Mouse (Mus musculus) adrenal gland (tissue): Measurements from ENCODE around the gene Gnat1.

Experiments used
- intact Hi-C: fragments of 180-260 bp; cut with DNase I; formaldehyde crosslinking; loops from one replicate; pipeline ENCODE4 v1.15.1; 2025

Gnat1 gene

DNA sequence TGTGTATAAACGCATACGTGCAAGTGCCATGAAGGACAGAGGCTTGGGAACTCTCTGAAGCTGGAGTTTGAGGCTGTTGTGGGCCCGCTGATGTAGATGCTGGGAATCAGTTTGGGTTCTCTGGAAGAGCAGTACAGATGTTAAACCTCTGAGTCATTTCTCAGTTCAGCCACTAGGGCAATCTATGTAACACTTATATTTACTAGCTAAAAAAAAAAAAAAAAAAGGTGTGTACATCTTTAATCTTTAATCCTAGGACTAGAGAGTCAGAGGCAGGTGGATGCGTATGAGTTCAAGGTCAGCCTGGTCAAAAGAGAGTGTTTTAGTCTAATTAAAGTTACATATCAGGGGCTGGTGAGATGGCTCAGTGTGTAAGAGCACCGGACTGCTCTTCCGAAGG, 32.5 kb downstream of the Gnat1 start:
- intact Hi-C loops, result no loop called here

DNA sequence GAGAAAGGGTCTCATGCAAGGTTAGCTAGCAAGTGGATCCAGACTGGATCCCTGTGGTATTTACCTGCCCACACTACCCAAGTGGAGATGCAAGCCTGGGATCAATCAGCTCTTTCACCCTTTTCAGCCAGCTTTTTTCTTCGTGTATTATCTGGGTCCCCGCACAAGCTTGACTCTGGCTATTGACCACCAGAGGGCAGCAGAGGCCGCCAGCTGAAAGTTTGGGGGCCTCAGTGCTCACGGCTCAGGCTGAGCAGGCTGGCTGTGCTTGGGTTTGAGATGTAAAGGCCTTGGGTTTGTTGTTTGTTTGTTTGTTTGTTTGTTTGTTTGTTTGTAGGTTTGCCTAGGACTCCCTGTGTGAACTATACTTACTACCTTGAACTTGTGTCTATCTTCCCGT, 33.9 kb downstream of the Gnat1 start:
- intact Hi-C loops, result loop anchor here (1.0 kb wide), 2 partner anchors 31 to 43 kb away; no protein-coding TSS in a partner anchor

DNA sequence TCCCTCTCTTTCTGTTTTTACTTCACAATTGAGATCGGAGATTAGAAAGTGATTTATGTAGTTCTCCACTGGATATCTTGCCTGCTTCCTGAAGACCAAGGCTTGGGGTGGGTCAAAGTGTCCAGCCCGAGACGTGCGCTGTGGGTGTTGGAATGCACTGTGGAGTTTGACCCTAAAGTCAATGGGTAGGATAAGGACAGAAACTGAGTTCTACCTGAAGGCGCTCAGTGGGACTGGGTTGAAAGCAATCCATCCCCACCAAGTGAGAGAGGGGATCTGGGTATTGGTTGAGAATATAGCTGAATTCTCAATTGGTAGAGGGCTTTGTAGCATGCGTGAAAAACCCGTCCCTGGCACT, 34.4 kb downstream of the Gnat1 start:
- intact Hi-C loops, result loop anchor here (1.0 kb wide), 2 partner anchors 31 to 43 kb away; no protein-coding TSS in a partner anchor

DNA sequence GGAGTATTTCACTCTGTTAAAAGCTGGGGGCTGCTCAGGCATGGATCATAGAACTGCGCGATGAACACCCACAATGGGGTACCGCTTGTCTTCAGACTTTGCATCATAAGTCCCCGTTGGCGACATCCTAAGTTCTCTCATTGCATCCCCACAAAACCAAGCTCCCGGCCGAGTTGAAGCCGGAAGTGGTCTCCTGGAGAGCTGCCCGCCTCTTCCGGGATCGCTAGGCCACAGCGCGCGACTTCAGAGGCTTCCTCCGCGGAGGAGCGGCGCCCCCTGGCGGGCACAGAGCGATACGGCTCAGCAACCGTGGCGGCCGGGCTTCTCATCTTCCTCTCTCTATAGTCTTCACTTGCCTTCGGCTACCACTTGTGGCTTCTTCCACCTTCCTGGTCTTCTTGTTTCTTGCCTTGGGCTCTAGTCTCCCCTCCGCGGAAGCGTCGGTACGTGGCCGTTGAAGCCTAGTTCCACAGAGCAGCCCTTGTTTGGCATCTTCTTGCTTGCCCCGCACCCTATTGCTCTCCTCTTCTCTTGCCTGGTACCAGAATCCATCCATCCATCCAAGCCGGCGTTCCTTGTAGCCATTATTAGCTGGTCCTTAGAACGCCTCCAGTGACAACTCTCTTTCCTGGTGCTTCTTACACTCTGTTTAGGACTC, 34.9 kb downstream of the Gnat1 start:
- intact Hi-C loops, result loop anchor here (1.0 kb wide), 2 partner anchors 32 to 42 kb away; no protein-coding TSS in a partner anchor

DNA sequence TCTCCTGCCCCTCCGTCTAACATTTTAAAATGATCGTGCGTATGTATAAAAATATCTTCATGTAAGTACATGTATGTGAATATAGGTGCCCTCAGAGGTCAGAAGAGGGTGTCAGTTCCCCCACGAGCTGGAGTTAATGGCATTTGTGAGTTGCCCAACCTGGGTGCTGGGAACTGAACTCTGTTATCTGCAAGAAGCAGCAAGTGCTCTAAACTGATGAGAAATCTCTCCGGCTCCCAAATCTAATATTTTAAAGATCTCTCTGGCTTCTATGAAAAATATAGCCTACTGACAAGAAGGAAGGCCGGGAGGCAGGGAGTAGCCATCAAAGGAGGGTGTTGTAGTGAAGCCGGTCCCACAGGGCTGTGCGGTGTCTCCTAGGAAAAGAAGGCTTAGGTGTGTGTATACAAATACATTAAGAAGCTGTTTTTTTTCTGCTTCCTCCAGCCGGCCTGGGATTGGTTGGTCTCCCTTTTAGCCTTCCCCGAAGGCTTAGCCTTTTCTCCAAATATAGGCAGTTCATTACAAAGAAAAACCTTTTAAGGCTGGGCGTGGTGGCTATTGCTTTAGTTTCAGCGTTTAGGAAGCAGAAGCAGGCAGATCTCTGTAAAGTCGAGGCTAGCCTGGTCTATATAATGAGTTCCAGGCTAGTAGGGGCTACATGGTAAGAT, 35.8 kb downstream of the Gnat1 start:
- intact Hi-C loops, result no loop called here

DNA sequence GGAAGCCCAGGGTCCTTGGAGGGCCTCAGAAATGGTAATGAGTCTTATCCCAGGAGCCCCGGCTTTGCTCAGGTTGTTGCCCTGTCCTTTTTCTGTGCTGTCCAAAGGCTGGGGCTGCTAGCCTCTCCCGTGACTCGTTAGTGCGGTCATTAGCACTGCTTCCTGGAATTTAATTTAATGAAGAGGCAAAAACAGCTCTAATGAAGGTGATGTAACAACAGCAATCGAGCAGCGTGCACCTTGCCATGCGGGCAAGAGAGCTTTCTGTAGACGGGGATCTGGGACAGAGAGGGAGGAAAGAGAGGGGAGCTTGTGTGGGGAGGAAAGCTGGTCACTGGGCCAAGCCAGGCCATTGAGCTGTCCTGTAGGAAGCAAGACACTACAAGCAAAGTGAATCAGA, 37.8 kb downstream of the Gnat1 start:
- intact Hi-C loops, result no loop called here

DNA sequence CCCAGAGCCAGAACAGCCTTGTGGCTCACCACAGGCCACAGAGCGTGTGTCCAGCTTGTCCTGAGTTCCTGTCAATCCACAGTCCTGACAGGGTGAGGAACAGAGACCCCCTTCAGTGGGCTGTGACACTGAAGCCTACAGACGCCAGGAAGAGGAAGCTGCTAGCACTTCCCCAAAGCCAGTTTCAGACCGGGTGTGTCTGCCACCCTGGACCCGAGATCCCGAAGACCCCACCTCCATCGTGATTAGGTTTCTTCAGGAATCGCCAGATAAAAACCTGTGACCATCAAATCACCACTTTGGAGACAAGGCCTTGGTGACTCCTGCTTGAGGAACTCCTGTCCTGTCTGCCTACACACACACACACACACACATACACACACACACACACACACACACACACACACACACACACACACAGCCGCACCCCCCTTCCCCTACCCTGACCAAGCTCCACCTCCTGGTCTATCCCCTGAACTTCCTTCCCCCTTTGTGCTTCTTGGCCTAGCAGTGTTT, 39.2 kb downstream of the Gnat1 start:
- intact Hi-C loops, result no loop called here

DNA sequence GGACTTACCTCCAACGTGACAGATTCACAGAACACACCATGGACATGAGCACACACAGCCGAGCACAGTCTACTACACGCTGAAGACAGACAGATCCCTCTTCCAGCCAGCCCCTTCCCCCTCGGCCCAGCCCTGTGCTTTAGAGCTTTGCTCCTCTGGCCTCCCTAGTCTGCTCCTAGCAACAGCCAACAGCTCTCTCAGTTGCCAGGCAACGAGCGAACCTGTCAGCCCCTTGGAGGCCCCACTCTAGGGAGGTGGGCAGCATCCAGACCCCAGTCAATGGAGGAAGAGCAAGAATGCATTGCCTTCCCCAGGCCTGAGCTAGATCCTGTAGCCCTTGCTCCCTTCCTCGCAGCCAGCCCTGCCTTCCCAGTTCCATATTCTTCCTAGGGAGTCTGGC, 42.4 kb downstream of the Gnat1 start:
- intact Hi-C loops, result no loop called here

DNA sequence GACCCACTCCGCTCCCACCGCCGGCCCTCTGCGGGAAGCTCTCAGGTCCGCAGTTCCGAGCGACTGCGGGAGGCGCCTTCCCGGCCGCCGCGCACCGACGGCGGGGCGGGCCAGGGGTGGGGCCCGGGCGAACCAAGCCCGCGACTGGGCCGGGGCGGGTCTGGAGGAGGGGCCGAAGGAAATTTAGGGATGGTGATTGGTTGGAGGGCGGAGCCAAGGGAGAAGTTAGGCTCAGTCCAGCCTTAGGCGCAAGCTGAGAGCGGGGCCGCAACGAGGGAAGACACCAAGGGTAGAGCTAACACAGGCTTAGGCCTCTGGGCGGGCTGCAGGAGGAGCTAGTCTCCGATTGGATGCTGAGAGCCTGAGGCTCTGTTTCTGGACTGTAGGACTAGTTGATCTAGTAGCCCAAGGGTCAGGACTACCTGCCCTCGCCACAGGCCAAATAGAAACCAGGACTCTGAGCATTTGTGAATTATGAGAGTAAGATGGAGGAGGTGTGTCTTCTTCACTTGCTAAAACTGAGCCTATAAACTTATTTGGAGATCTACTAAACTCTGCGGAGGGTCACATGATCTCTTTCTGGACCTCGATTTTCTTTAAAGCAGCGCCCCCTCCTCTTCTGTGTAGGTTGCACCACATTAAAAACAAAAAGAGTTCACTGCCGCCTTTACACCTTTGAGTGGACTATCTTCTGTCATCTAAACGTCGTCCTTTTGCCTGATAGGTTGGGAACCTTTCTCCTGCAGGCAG, 44.1 kb downstream of the Gnat1 start, which contains the start of gene Gnai2:
TSS of gene Gnai2 (minus strand) at position 89 of the 750 bp plus-strand sequence.
- intact Hi-C loops, result no loop called here

DNA sequence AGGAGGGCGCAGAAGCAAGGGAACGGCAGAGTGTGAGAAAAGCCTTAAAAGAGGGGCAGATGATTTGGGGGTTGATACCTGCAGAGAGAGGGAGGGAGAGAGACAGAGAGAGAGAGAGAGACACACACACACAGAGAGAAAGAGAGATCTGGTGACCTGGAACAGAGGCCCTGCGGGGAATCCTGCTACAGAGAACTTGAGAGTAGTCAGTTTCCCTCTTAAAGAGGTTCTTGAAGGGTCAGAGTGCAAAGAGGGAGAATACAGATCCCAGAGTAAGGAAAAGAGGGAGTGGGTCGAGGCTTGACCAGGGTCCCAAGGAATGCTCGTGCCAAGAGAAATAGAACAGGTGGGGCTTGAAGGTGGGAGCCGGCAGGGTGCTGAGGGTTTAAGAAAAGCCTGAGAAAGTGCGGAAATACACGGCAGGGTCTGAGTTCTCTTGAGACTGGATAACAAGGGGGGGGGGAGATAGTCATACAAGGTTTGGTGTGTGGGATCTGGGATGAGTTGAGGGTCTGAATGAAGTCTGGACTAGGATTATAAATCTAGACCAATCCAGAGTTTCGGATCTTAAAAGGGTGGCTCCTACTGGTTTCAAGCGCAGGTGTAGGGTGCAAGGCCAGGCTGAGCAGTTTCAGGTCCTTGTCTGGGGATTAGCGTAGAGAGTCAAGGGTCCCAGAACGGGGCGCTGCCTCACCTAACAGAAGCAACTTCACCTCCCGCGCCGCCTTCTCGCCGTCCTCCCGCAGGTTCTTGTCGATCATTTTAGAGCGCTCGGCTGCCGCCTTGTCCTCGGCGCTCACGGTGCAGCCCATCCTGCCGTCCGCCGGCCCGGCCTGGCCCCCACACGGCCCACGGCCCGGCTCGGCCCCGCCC, 44.9 kb downstream of the Gnat1 start:
- intact Hi-C loops, result no loop called here

DNA sequence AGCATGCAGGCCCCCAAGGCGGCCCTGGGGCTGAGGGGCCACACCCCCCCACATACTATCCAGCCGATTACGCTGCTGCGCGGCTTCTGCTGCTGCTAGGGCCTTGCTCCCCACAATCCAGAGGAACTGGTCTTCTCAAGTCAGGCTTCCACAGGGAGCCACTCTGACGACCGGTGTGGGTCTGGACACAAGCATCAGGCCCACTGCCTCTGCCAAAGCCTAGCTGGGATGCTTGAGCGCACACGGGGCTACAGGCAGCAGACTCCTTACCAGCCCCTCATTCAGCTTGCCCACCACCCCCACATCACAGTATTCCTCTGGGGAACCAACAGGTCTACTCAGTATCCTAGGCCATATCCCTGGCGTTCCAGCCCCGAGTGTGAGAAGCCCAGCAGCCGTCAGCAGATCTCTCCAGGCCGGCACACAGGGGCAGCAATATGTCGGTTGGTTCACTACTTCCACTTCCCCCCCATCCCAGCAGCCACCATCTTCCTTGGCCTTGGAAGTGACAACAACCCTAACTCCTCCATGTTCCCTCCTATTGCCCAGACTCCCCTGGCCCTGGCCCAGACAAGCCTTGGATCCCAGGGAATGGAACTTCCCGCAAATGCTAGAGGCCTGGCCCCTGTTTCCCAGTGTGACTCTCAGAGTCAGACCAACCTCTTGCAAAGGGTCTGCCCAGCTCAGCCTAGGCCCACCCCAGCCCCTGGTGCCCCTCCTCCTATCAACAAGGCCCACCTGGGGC, 45.7 kb downstream of the Gnat1 start:
- intact Hi-C loops, result no loop called here

DNA sequence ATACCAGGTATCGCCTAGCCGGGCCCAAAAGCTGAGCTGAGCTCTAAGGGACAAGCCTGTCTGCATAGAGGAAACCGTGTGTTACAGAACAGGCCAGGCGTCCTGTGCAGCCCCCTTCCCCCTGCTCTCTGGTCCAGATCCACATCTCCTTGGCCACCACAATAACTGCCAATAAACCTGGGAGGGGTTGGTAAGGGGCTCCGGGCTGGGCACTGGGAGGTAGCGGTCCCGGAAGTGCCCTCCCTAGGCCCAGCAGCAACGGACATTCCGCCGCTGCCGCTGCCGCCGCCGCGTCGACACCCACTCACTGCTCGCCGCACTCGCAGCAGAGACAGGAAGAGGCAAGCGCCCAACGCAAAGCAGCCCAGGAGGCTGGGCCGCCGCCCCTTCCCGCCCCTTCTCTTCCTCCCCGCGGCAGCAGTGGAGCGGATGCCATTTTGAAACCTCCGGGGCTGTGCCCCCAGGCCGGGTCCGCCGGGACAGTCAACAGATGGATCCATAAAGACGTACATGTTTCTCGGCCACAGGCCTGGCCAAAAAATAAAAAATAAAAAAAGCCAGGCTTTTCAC, 46.3 kb downstream of the Gnat1 start:
- intact Hi-C loops, result no loop called here

DNA sequence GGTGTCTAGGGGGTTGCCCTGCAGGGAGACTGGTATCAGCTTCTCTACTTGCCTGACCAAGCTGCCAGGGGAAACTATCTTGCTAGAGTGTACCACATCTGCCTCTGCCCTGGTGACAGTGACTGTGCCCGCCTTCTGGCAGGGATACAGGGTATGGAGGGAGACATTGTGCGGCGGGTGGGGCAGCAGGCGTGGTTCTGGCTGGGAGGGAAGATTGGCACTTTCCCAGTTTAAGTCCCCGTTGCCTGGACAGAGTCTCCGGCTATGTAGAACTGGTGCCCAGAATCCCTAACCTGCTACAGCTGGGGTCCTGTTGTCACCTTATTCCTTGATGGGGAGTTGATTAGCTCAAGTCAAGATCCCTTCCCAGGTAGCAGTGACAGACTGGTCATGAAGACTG, 47.0 kb downstream of the Gnat1 start:
- intact Hi-C loops, result no loop called here

DNA sequence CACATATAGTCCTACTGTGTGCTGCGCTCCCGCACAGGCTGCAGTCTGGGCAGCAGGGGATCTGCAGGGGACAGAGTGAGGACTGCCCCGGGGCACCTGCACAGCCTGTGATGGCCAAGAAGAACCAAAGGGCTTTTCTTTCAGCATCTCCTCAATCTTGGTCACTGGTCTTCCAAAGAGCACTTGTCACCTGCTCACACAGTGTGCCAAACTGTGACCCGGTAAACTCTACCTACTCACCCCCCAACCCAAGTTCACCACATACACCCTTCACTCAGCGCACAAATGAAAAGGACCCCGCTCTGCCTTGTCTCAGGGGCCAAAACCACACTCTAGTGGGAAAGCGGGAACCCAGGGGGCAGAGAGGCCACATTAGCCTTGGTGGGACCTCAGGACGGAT, 47.7 kb downstream of the Gnat1 start:
- intact Hi-C loops, result no loop called here

DNA sequence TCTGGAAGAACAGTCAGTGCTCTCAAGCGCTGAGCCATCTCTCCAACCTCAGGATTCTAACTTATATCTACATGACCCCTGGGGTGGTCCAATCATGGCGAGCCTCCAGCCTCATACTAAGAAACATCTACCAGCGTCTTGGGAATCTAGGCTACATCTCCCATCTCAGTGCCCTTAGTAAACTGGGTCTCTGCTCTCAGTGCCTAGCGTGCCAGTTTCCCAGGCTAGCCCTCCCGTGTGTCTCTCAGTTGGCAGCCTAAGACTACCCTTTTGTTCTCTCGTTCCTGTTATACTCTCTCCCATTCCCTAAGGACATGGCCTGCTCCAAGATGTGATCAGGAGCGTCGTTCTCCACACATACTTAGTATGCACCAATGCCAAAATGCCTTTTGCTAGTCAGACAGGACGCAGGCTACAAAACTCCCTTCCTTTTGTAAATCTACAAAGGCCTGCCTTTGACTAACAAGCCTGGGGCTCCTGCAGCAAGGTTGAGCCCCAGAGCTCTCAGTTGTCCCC, 48.1 kb downstream of the Gnat1 start:
- intact Hi-C loops, result no loop called here

DNA sequence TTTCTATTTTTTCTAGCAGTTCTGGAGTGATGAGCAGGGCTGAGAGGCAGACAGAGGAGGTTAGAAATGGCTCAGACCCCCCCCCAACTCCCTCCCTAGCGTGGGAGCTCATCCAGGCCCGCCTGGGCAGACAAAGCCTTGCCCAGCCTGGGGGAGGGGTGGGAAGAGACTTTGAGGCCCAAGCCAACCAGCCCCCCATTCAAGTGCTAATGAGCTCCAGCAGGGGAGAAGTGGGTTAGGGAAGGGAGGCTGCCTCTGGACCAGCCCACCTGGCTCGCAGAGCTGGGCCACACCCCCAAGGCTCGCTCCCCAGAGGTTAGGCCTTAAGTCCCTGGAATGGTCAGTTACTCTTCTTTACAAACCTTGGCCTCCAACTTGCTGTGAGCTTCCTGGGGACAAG, 48.9 kb downstream of the Gnat1 start:
- intact Hi-C loops, result no loop called here

DNA sequence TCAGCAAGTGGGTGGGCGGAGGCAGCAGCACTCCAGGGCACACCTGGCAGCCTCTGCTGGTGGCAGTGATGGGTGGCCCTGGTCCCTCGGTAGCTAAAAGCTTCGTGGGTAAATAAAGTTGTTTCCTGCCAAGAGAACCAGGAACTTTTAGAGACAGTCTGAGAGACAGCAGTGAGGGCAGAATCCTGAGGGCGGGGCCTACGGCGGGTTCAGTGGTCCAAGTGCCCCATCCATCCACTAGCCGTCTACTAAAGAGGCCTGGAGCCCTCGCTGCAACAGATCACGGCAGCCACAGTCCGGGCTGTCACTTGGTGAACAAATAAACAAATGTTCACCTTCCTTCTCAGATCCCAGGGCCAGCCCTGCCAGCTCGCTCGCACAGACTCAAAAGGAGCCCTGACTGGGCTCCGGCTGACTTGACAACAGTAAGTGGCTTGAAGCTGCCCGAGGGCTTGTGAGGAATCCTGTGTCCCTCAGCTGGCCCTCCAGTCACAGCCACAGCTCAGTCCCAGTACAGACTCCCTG, 49.5 kb downstream of the Gnat1 start:
- intact Hi-C loops, result no loop called here

DNA sequence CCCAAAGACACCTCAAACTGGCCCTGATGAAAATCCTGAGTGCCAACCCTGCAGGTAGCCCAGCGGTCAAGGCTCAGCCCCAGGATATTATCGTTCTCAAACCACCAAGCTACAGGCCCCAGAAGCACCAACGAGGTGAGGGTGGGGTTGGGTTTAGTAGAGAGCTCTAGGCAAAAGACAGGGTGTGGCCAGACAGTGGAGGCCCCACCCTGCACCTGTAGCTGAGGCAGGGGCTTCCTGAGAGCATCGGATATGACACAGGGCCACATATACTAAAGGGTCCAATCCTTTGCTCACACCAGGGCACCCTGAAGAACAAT, 50.1 kb downstream of the Gnat1 start:
- intact Hi-C loops, result no loop called here

DNA sequence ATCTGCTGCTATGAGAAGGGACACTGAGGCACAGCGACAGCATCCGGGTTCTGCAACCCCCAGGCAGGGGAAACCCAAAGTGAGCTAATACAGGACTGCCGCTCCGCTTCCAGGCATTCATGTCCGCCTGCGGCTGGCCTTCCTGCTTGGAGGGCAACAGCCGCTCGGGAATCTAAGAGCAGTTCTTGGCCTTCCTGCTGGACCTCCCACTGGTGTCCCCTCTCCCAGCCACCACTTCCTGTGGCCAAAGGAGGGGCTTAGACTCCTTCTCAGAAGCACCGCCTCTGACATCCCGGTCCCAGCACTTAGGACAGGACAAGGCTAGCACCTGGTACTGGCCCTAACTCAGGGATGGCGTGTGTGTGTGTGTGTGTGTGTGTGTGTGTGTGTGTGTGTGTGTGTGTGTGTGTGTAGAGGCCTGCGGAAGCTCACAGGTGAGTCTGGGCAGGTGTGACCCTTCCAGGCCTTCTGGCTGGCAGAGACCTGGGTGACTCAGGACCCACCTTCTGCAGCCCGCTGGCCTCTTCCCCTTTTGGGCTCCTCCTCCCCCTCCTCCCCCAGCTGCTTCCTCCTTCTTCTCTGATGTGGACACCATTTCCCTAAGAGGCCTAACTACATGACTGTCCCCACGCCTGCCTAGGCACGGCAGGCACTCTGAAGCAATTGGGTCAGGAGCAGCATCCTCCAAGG, 50.6 kb downstream of the Gnat1 start:
- intact Hi-C loops, result no loop called here
